Mouse (Mus musculus): ENCODE measurements around the gene Magi2.

Gene Magi2

GRCm38 (mm10) chr5:20406626-20407025 lies 1179.8 kb downstream of the Magi2 start:
- DNase-seq, result no peak

DNA sequence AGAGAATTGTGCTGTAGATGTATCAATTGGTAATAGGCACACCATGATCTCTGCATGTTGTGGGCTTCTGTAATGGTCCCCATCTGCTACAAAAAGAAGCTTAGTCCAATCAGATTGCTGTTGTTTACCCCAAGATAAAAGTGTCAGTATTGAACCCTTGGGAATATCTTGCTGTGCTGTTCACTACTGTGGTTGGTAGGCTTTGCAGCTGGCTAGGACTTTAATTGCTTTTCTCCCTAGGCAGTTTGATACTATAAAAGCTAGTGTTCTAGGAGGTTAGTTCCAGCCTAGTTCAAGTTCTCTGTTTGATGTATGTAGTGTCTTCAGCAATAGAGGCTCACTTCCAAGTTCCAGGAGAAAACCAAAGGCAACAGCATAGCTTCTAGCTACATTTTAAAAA lies 1188.5 kb downstream of the Magi2 start:
- no peak for DNase-seq

DNA sequence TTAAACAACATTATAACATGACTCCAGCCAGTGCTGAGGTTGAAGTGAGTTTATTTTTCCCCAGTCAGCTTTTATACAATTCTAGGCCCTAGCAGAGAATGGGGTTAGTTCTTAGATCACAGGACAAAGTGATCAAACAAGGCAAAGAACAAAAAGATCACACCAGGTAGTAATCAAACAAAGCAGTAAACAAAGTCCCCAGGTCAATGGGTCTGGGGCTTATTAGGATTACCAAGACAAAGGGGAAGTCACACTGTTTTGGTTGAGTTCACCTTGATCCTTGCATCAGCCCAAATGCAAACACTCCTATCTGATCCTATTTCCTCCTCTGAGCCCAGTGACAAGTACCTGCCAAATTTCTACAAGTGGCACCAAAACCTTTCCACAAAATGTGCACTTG lies 1190.5 kb downstream of the Magi2 start:
- DNase-seq, result no peak

DNA sequence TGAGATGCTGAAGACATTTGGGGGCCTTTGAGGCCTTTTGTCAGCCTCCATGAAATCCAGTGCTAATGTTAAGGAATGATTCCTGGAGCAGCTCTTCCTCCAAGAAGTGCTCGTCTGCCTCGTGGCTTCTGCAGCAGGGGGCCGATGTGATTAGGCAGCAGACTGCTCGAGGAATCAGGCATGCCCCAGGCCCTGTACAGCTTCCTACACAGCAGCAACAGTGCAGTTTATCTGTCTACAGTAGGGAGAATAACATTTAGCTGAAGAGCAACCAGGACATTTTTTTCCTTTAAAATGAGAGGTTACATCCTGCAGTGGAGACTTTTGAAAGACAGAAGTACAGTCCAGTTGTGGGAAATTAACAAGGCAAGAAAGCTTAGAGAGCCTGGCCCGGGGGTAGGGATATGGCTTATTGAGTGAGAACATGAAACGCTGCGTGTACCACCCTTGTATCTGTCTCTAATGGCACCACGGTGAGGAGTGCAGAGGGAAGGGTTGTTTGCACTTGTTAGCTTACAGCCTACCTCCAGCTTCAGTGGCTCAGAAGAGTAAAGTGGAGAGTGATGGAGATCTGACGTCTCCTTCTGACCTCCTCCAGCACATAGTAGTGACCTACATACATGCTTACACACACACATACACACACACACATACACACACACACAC lies 1205.4 kb downstream of the Magi2 start:
- no peak for DNase-seq

- DNase-seq, result no peak
Observed at GRCm38 (mm10) chr5:20446471-20447174, 1219.8 kb downstream of the Magi2 start.

GRCm38 (mm10) chr5:20456106-20456505 lies 1229.3 kb downstream of the Magi2 start:
- DNase-seq, result no peak

DNA sequence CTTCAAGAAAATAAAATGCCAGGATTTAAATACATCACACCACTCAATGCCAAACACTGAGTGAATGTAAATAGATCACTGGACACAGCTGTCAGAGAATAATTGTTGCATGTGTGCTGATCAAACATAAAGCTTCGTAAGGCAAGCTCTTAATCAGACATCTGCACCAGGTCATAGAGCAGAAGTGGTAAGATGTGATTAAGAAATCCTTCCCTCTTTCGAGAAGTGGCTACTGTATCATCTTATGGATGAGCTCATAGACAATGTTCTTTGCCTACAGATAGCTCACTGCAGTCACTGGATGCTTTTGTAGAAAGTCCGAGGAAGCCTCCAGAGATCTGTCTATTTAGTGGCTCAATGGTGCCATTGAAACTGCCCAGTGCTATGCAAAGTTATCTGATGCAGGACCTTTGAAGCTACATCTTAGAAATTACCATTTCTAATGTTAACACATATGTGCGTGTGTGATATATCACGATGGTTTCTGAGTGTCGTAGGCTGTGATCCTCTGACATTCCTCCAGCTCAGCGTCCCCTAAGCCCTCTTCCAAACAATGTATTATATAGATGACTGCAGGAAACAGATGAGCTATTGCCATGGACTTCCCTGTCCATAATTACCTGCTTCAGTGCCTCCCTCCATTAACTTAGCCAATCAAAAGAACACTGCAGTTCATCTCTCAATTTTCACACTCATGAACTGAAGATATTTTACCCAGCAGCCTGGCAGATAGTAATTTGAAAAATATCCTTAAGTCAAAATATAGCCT lies 1231.1 kb downstream of the Magi2 start:
- no peak for DNase-seq

- no peak for DNase-seq
Observed at GRCm38 (mm10) chr5:20461709-20462108, 1234.9 kb downstream of the Magi2 start.

- no peak for DNase-seq
Observed at GRCm38 (mm10) chr5:20462376-20462775, 1235.5 kb downstream of the Magi2 start.

DNA sequence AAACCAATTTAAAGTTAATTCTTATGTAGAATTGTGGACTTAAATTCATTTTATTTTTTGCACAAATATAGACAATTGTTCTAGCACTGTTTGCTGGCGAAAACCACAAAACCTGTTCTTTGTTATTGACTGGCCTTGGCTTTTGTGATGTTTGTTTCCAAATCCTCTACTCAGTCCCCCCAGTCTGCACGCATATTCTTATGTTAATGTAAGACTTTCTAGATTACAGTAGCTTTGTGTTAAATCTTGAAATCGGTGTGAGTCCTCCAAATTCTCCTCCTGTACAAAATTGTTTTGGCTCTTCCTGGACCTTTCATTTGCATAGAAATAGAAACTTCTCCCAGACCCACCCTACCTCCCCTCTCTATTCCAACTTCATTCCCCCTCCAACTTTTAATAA lies 1242.9 kb downstream of the Magi2 start:
- DNase-seq, result no peak

- DNase-seq, result peak; percentile 10
Observed at GRCm38 (mm10) chr5:20470466-20470865, 1243.6 kb downstream of the Magi2 start.

- DNase-seq, result no peak
Observed at GRCm38 (mm10) chr5:20484505-20484904, 1257.7 kb downstream of the Magi2 start.

DNA sequence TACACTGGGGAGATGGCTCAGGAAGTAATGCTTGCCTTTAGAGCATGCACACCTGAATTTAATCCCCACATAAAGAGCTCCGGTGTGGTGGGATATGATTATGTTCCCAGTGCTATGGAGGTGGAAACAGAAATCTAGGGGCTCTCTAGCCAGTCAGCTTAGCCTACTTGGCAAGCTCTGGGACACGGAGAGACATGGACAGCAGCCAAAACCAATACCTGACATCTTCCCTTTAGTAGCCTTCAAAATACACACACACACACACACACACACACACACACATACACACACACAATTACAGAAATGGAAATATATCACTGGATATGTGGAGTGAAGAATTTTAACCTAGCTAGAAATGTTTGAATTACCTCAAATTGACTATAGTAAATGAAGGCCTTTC lies 1265.1 kb downstream of the Magi2 start:
- DNase-seq, result no peak

GRCm38 (mm10) chr5:20492679-20493078 lies 1265.8 kb downstream of the Magi2 start:
- no peak for DNase-seq

- no peak for DNase-seq
Observed at GRCm38 (mm10) chr5:20494010-20494409, 1267.2 kb downstream of the Magi2 start.

DNA sequence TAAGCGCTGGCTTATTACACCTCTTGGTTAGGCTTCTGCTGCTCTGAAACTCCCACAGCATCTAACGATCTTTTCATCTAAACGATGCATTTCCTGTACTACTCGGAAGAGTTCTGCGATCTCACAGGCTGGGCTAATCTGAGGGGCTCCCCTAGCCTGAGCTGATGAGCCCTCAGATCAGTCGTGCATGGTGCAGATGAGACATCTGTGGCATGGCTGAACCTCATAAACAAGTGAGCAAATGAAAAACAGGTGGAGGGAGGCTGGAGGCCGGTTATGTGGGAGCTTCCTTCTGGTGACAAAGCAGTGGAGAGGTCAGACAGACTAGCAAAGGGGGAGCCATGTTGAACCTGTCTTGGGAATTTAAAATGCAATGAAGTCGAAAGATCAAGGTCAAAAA lies 1270.1 kb downstream of the Magi2 start:
- DNase-seq, result no peak

GRCm38 (mm10) chr5:20499031-20499600 lies 1272.3 kb downstream of the Magi2 start:
- no peak for DNase-seq

- no peak for DNase-seq
Observed at GRCm38 (mm10) chr5:20508609-20509008, 1281.8 kb downstream of the Magi2 start.

DNA sequence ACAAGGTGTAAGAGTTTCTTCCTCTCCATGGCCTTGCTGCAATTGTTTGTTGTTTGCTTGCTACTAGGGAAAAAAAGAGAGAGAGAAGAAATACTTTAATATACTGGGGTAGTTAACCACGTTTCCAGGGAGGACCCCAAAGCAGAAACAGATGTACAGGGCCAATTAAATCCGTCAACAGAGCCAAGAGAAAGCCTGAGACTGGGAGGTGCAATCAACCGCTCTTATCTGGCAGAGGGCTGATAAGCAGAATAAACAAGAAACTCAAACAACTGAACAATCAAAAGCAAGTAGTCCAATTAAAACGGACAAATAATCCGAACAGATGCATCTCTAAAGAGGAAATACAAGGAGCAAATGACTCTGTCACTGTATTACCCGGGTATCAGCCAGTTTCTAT lies 1282.8 kb downstream of the Magi2 start:
- no peak for DNase-seq

GRCm38 (mm10) chr5:20512377-20513126 lies 1285.7 kb downstream of the Magi2 start:
- DNase-seq, result no peak

- no peak for DNase-seq
Observed at GRCm38 (mm10) chr5:20521639-20522038, 1294.8 kb downstream of the Magi2 start.

- DNase-seq, result no peak
Observed at GRCm38 (mm10) chr5:20522047-20522446, 1295.2 kb downstream of the Magi2 start.

DNA sequence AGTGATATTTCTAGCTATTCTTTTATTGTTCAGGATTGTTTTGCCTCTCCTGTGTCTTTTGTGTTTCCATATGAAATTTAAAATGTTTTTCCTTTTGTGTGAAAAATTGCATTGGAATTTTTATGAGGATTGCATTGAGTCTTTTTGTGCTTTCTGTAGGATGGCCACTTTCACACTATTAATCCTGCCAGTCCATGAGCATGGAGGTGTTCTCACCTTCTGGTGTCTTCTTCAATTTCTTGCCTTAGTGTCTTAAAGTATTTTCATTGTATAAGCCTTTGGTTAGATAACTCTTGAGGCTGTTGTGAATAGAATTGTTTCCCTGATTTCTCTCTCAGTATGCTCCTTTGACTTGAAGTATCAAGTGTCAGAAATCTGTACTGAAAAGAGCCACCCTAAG lies 1296.9 kb downstream of the Magi2 start:
- no peak for DNase-seq
